Mouse (Mus musculus): ENCODE results near the gene Hsd17b12.

The Hsd17b12 gene

GRCm38 (mm10) chr2:94089901-94090300 lies 67.9 kb downstream of the Hsd17b12 start:
- no peak for DNase-seq (ENCODE audit: low read depth, low spot score)

DNA sequence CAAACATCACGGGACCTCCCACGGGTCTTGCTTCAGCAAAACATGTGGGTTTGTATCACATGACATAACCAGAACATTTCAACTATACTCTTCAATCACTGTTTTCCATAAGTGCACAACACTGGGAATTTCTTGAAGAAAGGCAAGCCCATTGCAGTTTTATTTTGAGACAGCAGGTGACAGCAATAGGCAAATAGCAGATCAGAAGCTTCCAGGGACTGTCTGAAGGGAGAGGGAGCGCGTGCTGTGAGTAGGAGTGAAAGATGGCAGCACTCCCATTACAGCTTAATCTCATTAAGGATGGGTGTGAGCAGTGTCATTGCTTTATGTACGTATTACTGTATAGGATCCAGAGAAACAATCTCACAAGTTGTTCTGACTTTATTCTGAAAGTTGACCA lies 88.3 kb downstream of the Hsd17b12 start:
- no peak for DNase-seq (ENCODE audit: low read depth, low spot score)

GRCm38 (mm10) chr2:94066540-94067135 lies 91.1 kb downstream of the Hsd17b12 start:
- DNase-seq (ENCODE audit: low read depth, low spot score): no peak

DNA sequence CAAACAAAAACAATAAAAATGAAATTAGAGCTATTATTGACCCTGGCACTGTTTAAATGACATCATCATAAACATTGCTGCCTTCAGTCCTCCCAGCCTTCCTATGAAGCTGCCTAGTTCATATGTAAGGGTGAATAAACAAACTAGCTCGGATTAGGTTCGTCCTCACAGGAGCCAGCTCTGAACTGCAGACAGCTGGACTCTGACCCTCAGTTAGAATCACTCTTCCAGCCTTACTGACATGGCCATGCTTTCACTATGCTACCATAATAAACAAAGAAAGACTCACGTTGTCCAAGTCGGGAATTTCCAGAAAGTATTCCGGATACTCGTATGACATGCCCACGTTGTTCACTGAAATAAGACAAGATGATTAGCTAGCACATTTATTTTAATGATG lies 91.6 kb downstream of the Hsd17b12 start:
- no peak for DNase-seq (ENCODE audit: low read depth, low spot score)

- no peak for DNase-seq (ENCODE audit: low read depth, low spot score)
Measured at GRCm38 (mm10) chr2:94062791-94063190, 95.0 kb downstream of the Hsd17b12 start.

DNA sequence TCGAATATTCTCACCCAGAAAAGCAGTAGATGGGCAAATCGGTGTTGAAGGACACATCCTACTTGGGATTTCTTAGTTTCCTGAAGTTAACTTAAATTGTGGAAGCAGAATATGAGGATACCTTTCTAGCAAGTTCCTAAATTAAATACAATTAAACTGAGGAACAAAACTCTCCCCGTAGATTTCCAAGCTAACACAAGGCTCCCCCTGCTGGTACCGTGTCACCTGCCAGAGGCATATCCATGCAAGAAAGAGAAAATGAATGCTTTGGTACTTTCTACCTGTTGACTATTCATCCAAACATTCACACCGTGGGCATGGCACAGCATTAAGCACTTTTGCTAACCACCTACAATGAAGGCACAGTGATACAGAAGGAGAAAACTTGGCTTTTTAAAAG lies 98.3 kb downstream of the Hsd17b12 start:
- DNase-seq (ENCODE audit: low read depth, low spot score): no peak

DNA sequence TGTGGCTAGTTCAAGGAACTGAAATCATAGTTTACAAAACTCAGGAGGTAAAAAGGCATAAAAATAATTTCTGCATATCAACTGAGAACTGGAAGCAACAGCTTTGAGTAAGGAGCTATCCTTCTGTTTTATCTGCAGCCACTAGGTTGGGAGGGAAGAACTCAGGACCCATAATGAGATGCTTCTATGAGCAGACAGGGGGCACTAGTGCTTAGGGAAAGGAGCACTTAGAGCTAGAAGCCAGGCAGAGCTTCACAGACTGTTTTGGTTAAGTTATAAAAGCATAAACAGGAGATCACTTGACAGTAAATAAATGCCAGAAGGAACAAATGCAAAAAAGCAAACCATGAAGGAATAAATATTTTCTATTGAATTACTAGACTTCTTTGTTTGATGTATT lies 103.0 kb downstream of the Hsd17b12 start:
- no peak for DNase-seq (ENCODE audit: low read depth, low spot score)

GRCm38 (mm10) chr2:94051952-94052351 lies 105.8 kb downstream of the Hsd17b12 start:
- DNase-seq (ENCODE audit: low read depth, low spot score): no peak

GRCm38 (mm10) chr2:94050901-94051300 lies 106.9 kb downstream of the Hsd17b12 start:
- DNase-seq (ENCODE audit: low read depth, low spot score): no peak

DNA sequence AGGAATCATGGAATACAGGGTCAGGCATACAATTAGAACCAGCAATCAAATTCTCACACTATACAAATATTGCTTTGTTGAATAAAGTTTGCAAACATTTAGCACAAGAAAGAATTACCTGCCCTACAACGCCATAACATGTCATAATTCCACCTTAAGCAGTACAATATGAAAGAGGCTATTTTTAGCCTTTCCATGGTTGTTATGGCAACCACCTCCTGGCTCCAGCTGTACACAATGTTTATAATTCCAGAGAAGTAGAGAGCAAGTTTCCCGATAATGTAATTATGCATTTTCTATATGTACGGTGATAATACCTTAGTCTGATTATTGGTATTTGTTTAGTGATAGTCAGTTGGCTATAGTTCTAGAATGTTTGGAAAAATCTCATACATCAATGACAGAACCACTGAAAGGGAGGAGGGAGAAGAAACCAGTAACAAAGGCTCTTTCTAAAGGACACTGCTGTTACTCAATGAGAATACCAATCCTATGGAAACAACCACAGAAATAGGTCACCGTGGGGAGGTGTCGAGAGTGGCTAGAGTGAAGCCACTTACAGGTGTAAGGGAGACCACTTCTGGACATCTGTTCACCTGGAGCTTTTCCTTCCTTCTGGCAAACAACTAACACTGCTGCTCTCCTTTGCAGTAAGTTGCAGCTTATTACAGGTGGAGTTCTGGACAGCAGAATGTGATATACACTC lies 108.1 kb downstream of the Hsd17b12 start:
- DNase-seq (ENCODE audit: low read depth, low spot score): no peak

GRCm38 (mm10) chr2:94048733-94049470 lies 108.9 kb downstream of the Hsd17b12 start:
- no peak for DNase-seq (ENCODE audit: low read depth, low spot score)

- DNase-seq (ENCODE audit: low read depth, low spot score): no peak
Measured at GRCm38 (mm10) chr2:94048271-94048670, 109.5 kb downstream of the Hsd17b12 start.

GRCm38 (mm10) chr2:94045411-94046090 lies 112.2 kb downstream of the Hsd17b12 start:
- DNase-seq (ENCODE audit: low read depth, low spot score): no peak

DNA sequence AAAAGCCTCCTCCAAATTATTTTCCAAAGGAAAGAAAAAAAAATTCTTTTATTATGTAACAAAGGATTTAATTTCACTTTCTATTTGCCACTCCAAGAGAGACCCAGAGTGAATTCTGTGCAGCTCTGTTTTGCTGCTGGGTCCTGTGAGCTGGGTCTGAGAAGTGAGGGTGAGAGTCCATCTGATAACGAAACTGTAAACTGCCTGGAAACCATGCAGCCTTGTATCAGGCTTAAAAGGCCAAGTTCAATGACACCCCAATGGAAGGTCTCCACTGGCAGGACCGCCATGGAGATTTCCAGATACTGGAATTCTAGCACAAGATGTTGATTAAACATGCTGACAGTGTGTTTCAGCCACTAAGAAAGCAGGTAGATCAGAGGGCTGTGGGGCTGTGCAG lies 113.6 kb downstream of the Hsd17b12 start:
- DNase-seq (ENCODE audit: low read depth, low spot score): no peak

DNA sequence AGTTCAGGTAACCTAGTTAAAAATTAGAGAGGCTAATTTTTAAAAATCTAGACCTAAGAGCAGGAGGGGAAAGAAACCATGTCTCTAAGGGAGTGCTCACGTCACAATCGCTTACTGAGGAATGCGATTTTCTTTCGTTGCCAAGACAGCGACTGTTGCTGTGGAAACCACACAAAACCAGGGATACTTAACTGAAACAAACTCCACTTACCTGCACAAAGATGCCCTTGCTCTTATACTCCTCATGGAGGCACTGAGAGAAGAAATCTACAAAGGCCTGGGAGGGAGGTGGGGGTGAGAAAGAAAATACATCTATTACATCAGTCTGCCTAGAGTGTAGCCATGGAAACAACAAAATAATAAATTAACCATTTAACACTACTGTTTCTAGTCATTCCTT lies 114.1 kb downstream of the Hsd17b12 start:
- DNase-seq (ENCODE audit: low read depth, low spot score): peak; percentile 52

GRCm38 (mm10) chr2:94042461-94042860 lies 115.3 kb downstream of the Hsd17b12 start:
- no peak for DNase-seq (ENCODE audit: low read depth, low spot score)

GRCm38 (mm10) chr2:94040391-94041125 lies 117.2 kb downstream of the Hsd17b12 start:
- no peak for DNase-seq (ENCODE audit: low read depth, low spot score)

GRCm38 (mm10) chr2:94035428-94036331 lies 122.1 kb downstream of the Hsd17b12 start:
- peak; percentile 61 for DNase-seq (ENCODE audit: low read depth, low spot score)

DNA sequence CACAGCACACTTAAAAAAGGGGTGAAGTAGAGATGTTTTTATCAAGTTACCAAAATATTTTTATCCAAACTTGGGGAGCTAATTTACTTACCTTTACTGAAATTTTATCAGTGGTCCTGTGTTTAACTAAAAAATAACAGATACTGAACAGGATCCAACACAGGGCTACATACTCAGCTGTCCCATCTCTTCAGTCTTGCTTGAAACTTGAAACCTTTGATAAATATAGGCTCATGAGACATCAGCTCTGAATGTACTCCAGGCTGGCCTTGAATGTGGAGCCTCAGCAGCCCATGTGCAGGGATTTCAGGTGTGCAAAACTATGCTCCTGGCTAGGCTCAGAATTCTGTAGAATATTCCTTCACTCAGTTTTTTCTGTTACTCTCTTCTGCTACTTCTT lies 127.2 kb downstream of the Hsd17b12 start:
- DNase-seq (ENCODE audit: low read depth, low spot score): no peak

DNA sequence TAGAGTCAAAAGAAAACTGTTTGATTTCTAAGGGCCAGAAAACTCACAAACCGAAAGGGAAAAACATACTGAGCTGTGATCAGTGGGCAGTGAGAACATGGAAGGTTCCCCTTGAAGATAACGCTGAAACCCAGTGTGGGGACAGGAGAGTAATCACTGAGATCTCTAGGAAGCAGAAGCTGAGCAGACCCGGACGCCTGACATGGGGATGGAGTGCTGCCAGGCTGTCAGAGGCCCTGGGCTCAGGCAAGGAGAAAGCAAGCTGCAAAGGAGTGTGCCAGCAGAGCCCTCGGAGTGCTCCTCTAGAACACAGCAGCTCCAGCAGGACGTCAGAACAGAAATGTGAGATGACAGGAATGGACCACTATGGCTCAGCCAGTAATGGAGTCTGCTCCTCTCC lies 133.1 kb downstream of the Hsd17b12 start:
- no peak for DNase-seq (ENCODE audit: low read depth, low spot score)
